Mouse (Mus musculus) embryonic facial prominence, embryonic 14.5 days (tissue): Measurements from ENCODE around the gene Slc25a39. TPM values are rescaled to one million over a fixed set of nuclear protein-coding genes. Genes with fewer than 3 reads are reported as not detected.
A peak's percentile ranks its signal among the peaks of the same experiment; 100 is the strongest.

Experiments used
- ATAC-seq: fragments of 200-750 bp; cut with Nextera tagmentation; 2 replicates; pipeline ENCODE4 v1.8.0; 2017; ENCODE audit warnings: low read depth, moderate number of reproducible peaks, moderate TSS enrichment
- DNase-seq: peaks from one replicate; pipeline ENCODE4 v3.0.0-alpha.2; 2015; ENCODE audit warnings: low spot score
- H3K27ac ChIP-seq: fragments of 300-500 bp; sonication (generic); replicated peaks from 2 replicates; pipeline ENCODE4 v1.5.1; 2014; ENCODE audit warnings: low read depth, mild to moderate bottlenecking, low read length, moderate library complexity
- H3K27me3 ChIP-seq: fragments of 300-500 bp; sonication (generic); replicated peaks from 2 replicates; pipeline ENCODE4 v1.6.1; 2014; ENCODE audit warnings: low read length; ENCODE audit not compliant: control insufficient read depth, insufficient read depth
- H3K36me3 ChIP-seq: fragments of 300-500 bp; sonication (generic); 2 replicates; pipeline ENCODE4 v1.6.1; 2014; ENCODE audit warnings: low read length, mixed read lengths; ENCODE audit not compliant: control insufficient read depth, insufficient read depth
- H3K4me1 ChIP-seq: fragments of 300-500 bp; sonication (generic); 2 replicates; pipeline ENCODE4 v1.6.1; 2014; ENCODE audit warnings: antibody characterized with exemption, low read length; ENCODE audit not compliant: control insufficient read depth, insufficient read depth
- H3K4me2 ChIP-seq: fragments of 300-500 bp; sonication (generic); 2 replicates; pipeline ENCODE4 v1.6.1; 2014; ENCODE audit warnings: low read depth, mild to moderate bottlenecking, low read length, moderate library complexity, mixed read lengths
- H3K4me3 ChIP-seq: fragments of 300-500 bp; sonication (generic); 2 replicates; pipeline ENCODE4 v1.5.1; 2014; ENCODE audit warnings: low read depth, mild to moderate bottlenecking, low read length
- H3K9ac ChIP-seq: fragments of 300-500 bp; sonication (generic); 2 replicates; pipeline ENCODE4 v1.6.1; 2014; ENCODE audit warnings: low read depth, mild to moderate bottlenecking, low read length, moderate library complexity, mixed read lengths
- H3K9me3 ChIP-seq: fragments of 300-500 bp; sonication (generic); 2 replicates; pipeline ENCODE4 v1.6.1; 2016; ENCODE audit warnings: low read length; ENCODE audit not compliant: control insufficient read depth
- WGBS: fragments of 180-500 bp; shearing (Covaris S2); extraction: QIAGEN DNeasy Blood & Tissue Kit; methylation state at CpG from one replicate; pipeline ENCODE4 v1.1.7; 2014; 5-methylcytosine and 5-hydroxymethylcytosine counted together
- polyA plus RNA-seq: library from polyadenylated mRNA; unstranded; fragments of >200 nt; fragmentation: Nextera tagmentation; extraction: Ambion mirVana; gene quantifications from 2 replicates; pipeline ENCODE4 v1.2.1, GENCODE M21; 2014

The Slc25a39 gene
- 190 and 194 TPM in 2 replicates for polyA plus RNA-seq

- Histone ChIP-seq H3K4me3 (peak within 1 kb of the TSS; percentile 82), H3K4me1 (peaks cover 12% of the 10 kb centered on the region), H3K27me3 (no peaks in the 10 kb centered on the region), H3K36me3 (peaks cover 20% of the 10 kb centered on the region), H3K9me3 (no peaks in the 10 kb centered on the region), H3K27ac (peak within 1 kb of the TSS; percentile 87), H3K9ac (peak within 1 kb of the TSS; percentile 89), H3K4me2 (peak within 1 kb of the TSS; percentile 98)
- DNase-seq (no peak), ATAC-seq (no peak)
- WGBS = 0% methylated on average over 18 of the region's 19 CpGs
Measured at GRCm38 (mm10) chr11:102407834-102408215, at the start of gene Slc25a39. Gene Slc25a39, minus strand, starts transcription at chr11:102407946.

GRCm38 (mm10) chr11:102455740-102456396 lies 48.1 kb upstream of the Slc25a39 start:
- H3K4me1 ChIP-seq = no peaks in the 10 kb centered on the region; the same call in 1 of the 2 replicates
- no peaks in the 10 kb centered on the region for H3K9me3 ChIP-seq
- peak; percentile 93 for DNase-seq
- H3K27ac ChIP-seq = 0 out of 2 replicates have a peak overlapping the region, but pooled peaks have one; percentile 8
- H3K4me3 ChIP-seq = peak overlapping the region; percentile 53
- peak overlapping the region; percentile 62 for H3K9ac ChIP-seq
- ATAC-seq = peak; percentile 90
- 1% methylated on average over 17 of the region's 40 CpGs for WGBS
- H3K36me3 ChIP-seq = no peaks in the 10 kb centered on the region
- no peaks in the 10 kb centered on the region for H3K27me3 ChIP-seq
- peak overlapping the region; percentile 93 for H3K4me2 ChIP-seq

- H3K4me2 ChIP-seq = no peak overlapping the region
- ATAC-seq = no peak
- no peak overlapping the region for H3K4me3 ChIP-seq
- H3K36me3 ChIP-seq = no peaks in the 10 kb centered on the region
- H3K9ac ChIP-seq = no peak overlapping the region
- H3K27ac ChIP-seq = no peak overlapping the region
- no peaks in the 10 kb centered on the region for H3K9me3 ChIP-seq
- WGBS = 17% methylated on average over 10 of the region's 10 CpGs
- peaks cover 7% of the 10 kb centered on the region for H3K4me1 ChIP-seq
- no peaks in the 10 kb centered on the region for H3K27me3 ChIP-seq
- no peak for DNase-seq
Measured at GRCm38 (mm10) chr11:102453131-102453530, 45.4 kb upstream of the Slc25a39 start.

- Histone ChIP-seq H3K4me3 (no peak overlapping the region), H3K27me3 (no peaks in the 10 kb centered on the region), H3K27ac (0 out of 2 replicates have a peak overlapping the region, but pooled peaks have one; percentile 8), H3K9me3 (no peaks in the 10 kb centered on the region), H3K4me1 (peaks cover 33% of the 10 kb centered on the region), H3K4me2 (no peak overlapping the region), H3K36me3 (no peaks in the 10 kb centered on the region), H3K9ac (0 out of 2 replicates have a peak overlapping the region, but pooled peaks have one; percentile 31)
- ATAC-seq (no peak), DNase-seq (peak; percentile 86)
- WGBS = 41% methylated on average over 17 of the region's 17 CpGs
Measured at GRCm38 (mm10) chr11:102449043-102450008, 41.6 kb upstream of the Slc25a39 start.

GRCm38 (mm10) chr11:102448327-102448726 lies 40.6 kb upstream of the Slc25a39 start:
- Histone ChIP-seq H3K27ac (no peak overlapping the region), H3K36me3 (peaks cover 6% of the 10 kb centered on the region; the same call in 1 of the 2 replicates), H3K9ac (no peak overlapping the region), H3K4me3 (peak overlapping the region; percentile 0; the same call in 1 of the 2 replicates), H3K9me3 (no peaks in the 10 kb centered on the region), H3K4me1 (peaks cover 33% of the 10 kb centered on the region), H3K27me3 (no peaks in the 10 kb centered on the region), H3K4me2 (peak overlapping the region; percentile 86; the same call in 1 of the 2 replicates)
- ATAC-seq (no peak), DNase-seq (peak; percentile 63)
- WGBS = 9% methylated on average over 8 of the region's 8 CpGs

DNA sequence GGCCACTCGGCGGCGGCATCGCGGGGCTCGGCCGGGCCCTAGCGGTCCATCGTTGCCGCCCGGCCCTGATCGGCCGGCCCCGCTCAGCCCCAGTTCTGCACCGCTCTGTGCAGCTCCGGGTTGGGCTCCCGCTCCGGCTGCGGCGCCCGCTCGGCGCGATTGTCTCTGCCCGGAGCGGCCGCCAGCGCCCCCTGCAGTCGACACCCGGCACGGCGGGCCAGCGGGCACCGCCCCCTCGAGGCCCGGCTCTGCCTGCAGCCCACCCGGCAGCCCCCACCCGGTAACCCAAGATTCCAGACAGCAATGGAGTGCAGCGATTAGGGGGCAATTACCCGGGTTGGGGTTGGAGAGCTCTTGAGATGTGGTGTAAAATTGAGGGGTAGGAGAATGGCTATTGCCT lies 39.8 kb upstream of the Slc25a39 start, which contains the start of gene Fam171a2:
Gene Fam171a2, minus strand, starts transcription at position 186 of the 400 bp plus-strand sequence.
- WGBS = 0% methylated on average over 3 of the region's 40 CpGs
- H3K27ac ChIP-seq = peak within 1 kb of the TSS; percentile 92
- H3K36me3 ChIP-seq = peaks cover 14% of the 10 kb centered on the region
- DNase-seq = peak; percentile 81
- H3K4me2 ChIP-seq = peak within 1 kb of the TSS; percentile 86
- H3K9ac ChIP-seq = peak within 1 kb of the TSS; percentile 98
- H3K4me3 ChIP-seq = peak within 1 kb of the TSS; percentile 95
- peaks cover 33% of the 10 kb centered on the region for H3K4me1 ChIP-seq
- peak; percentile 71 for ATAC-seq
- no peaks in the 10 kb centered on the region for H3K27me3 ChIP-seq
- H3K9me3 ChIP-seq = no peaks in the 10 kb centered on the region

GRCm38 (mm10) chr11:102446581-102447461 lies 39.1 kb upstream of the Slc25a39 start:
- Histone ChIP-seq H3K4me1 (peaks cover 33% of the 10 kb centered on the region), H3K27me3 (no peaks in the 10 kb centered on the region), H3K4me2 (peak overlapping the region; percentile 86), H3K27ac (peak overlapping the region; percentile 92), H3K9ac (peak overlapping the region; percentile 98), H3K36me3 (peaks cover 20% of the 10 kb centered on the region), H3K9me3 (no peaks in the 10 kb centered on the region), H3K4me3 (peak overlapping the region; percentile 95)
- WGBS = 1% methylated on average over 28 of the region's 49 CpGs
- peak; percentile 71 for DNase-seq
- ATAC-seq = peak; percentile 51
